Mouse (Mus musculus): ENCODE results near the gene Opcml. TPM values are rescaled to one million over a fixed set of nuclear protein-coding genes. Genes with fewer than 3 reads are reported as not detected.

Gene Opcml
- polyA plus RNA-seq, 1 experiment from 2014 or later: 4.1 TPM

DNA sequence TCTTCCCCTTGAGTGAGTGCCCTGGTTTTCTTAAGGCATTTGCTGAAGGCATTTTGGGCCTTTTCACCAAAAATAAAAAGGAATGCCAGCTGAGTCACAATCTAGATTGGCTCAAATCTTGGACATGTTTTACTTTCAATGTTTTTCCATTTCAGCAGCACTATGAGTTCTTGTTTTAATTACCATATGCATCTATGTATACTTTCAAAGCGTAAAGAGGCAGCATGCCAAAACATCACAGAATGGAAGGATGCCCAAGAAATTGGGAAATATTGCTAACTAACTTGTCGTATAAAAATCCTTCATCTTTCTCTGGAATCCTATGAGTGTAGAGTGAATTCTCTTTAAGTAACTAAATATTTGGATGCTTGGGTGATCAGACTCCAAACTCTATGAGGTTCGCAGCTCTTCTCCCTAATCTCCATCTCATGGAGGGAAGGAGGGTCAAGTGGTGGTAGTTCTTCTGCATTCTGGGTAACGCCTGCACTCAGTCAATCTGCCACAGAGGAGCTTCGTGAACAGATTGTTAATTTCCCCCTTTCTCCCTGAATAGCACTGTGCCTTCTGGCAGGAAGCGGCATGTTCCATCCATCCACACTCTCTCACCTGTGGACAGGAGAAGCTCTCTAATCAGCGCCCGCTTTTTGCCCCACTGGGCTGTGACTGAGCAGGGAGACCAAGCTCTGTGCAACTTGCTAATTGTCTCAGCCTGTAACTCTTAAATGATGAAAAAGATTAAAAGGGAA is 435.4 kb downstream of the Opcml start:
- Histone ChIP-seq H3K27me3 (replicated peaks) (no peaks in the 10 kb centered on the region), H3K36me3 (no peaks in the 10 kb centered on the region), H3K4me1 (no peaks in the 10 kb centered on the region), H3K4me2 (no peak overlapping the region), H3K4me3 (replicated peaks) (no peak overlapping the region), H3K27ac (no peak overlapping the region), H3K9me3 (no peaks in the 10 kb centered on the region), H3K9ac (no peak overlapping the region)
- ATAC-seq (ENCODE audit: insufficient read depth, low FRiP score, low read depth): no peak
- WGBS: 73% methylated on average over 8 of the region's 8 CpGs

DNA sequence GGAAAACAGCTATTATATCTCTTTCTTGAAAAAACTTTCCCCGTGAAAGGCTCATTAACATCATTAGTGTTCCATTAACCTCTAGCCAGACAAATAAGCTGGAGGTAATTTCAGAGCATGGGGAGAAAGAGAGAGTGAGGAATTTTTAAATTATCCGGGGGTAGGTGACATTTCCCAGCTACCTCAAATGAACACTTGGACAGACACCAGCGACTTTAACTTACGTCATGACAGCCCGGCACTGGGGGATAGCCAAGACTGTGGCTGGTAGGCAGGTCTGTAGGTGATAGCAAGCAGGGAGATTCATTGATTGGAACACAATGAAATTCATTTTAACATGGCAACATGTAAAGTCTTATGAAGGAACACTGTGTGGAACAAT is 436.0 kb downstream of the Opcml start:
- Histone ChIP-seq H3K4me1 (no peaks in the 10 kb centered on the region), H3K36me3 (no peaks in the 10 kb centered on the region), H3K4me3 (replicated peaks) (no peak overlapping the region), H3K9me3 (no peaks in the 10 kb centered on the region), H3K9ac (no peak overlapping the region), H3K27ac (no peak overlapping the region), H3K4me2 (no peak overlapping the region), H3K27me3 (replicated peaks) (no peaks in the 10 kb centered on the region)
- WGBS: 71% methylated on average over 5 of the region's 5 CpGs
- no peak for ATAC-seq (ENCODE audit: insufficient read depth, low FRiP score, low read depth)

DNA sequence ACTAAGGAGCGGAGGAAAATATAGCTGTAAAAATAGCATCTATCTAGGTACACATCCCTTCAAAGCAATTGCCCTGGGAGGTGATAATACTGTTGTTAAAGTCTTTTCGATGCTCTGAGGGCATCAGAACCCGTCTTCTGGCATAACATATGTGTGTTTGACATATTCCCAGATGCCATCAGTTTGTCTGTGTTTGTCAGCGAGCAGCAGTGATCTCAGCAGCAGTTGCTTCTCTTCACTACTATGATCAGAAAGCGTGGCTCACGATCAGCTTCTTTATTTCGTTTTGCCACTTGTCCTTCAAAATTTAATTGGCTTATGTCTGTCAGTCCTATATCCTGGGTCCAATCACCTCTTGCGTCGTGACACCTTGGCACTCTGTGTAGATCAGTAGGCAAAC is 447.9 kb downstream of the Opcml start:
- H3K9me3 ChIP-seq: no peaks in the 10 kb centered on the region
- H3K27me3 ChIP-seq (replicated peaks): no peaks in the 10 kb centered on the region
- H3K4me1 ChIP-seq: no peaks in the 10 kb centered on the region
- no peaks in the 10 kb centered on the region for H3K36me3 ChIP-seq
- no peak overlapping the region for H3K9ac ChIP-seq
- no peak overlapping the region for H3K4me2 ChIP-seq
- 86% methylated on average over 9 of the region's 9 CpGs for WGBS
- no peak overlapping the region for H3K27ac ChIP-seq
- no peak for ATAC-seq (ENCODE audit: insufficient read depth, low FRiP score, low read depth)
- H3K4me3 ChIP-seq (replicated peaks): no peak overlapping the region

DNA sequence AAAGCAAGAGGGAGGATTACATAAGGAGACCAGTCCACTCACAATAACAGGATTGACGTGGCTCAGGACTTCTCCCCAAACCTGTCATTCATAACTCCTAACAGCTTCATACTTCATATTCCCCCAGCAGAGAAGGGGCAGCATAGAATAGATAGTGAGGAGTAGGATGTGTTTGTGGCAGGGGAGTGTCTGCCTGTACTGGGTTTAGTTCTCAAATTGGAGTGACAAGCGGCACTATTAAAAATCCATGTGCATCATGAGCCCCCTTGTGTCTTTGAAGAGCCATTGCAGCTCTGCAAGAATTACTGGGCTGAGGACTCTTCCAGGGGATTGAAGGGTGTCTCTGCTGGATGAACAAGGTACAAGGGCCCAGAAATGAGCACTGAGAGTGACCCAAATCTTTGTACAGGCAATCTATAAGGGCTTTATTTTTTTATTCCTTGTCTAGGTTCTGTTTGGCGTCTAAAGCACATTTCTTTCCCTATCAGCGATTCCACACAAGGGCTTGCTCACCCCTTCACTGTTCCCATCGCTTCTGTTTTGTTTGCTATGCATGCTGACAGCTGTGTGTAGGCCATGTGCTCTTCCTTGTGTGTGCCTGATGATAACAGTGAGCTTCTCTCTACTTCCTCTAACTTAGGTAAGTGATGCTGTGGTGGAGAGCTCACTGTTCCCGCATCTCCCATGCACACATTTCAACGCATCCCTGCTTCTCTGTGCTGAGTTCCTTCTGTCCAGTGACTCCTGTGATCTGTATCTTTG is 457.3 kb downstream of the Opcml start:
- Histone ChIP-seq H3K27ac (no peak overlapping the region), H3K4me3 (replicated peaks) (no peak overlapping the region), H3K4me1 (no peaks in the 10 kb centered on the region), H3K4me2 (no peak overlapping the region), H3K9me3 (no peaks in the 10 kb centered on the region), H3K36me3 (no peaks in the 10 kb centered on the region), H3K9ac (no peak overlapping the region), H3K27me3 (replicated peaks) (no peaks in the 10 kb centered on the region)
- ATAC-seq (ENCODE audit: insufficient read depth, low FRiP score, low read depth): no peak
- WGBS: 65% methylated on average over 7 of the region's 7 CpGs

DNA sequence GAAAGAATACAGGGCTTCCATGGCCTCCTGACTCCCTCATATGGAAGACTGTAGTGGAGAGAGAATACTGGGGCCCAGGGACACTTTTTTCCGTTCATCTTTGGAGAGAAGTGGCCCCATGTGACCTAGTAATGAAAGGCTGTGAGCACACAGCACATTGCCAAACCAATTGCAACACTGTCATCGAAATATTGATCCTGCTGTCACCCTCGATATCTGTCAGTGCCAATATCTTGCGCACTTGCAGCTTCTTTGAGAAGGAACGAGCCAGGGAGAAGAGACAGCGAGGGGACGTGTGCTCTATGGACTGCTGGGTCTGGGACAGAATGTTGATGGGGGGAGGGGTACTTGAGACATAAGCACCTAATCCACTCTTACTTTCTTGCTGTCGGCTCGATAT is 460.8 kb downstream of the Opcml start:
- Histone ChIP-seq H3K4me2 (no peak overlapping the region), H3K9me3 (no peaks in the 10 kb centered on the region), H3K36me3 (no peaks in the 10 kb centered on the region), H3K4me1 (no peaks in the 10 kb centered on the region), H3K4me3 (replicated peaks) (no peak overlapping the region), H3K27me3 (replicated peaks) (no peaks in the 10 kb centered on the region), H3K9ac (no peak overlapping the region), H3K27ac (no peak overlapping the region)
- WGBS: 83% methylated on average over 9 of the region's 9 CpGs
- no peak for ATAC-seq (ENCODE audit: insufficient read depth, low FRiP score, low read depth)

DNA sequence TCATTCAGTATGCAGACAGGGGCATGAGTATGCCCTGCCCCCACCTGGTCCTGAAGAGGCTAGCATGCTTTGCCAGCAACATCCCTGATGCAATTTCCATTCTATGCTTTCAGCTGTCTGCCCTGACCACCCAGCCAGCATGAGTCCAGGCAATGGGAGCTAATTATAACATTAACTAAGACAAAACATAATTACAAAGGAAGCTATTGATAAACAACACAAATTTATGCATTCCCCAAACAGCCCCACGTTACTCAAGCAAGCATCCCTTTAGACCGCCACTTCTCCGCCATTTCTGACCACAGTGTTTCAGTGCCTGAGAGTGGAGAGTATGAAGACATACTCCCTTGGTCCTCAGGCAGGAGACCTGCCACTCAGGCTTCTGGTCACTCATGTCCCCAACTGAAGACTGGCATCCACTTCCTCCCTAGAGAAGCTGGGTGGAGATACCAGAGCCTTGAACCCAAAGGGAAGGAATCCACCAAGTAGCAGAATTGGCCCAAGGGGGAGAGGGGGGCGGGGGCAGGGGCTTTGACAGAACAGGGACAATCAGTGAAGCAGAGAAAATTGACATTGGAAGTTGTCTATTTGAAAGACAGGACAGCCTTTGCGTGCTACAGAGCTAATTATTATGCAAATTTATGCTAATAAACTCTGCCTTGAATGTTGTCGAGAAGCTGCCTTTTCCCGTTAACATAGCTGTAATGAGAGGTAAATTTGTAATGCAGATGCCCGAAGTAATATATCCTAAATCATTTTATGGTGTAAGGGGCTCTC is 464.7 kb downstream of the Opcml start:
- H3K4me2 ChIP-seq: no peak overlapping the region
- no peak for ATAC-seq (ENCODE audit: insufficient read depth, low FRiP score, low read depth)
- no peak overlapping the region for H3K4me3 ChIP-seq (replicated peaks)
- no peaks in the 10 kb centered on the region for H3K9me3 ChIP-seq
- H3K4me1 ChIP-seq: no peaks in the 10 kb centered on the region
- no peaks in the 10 kb centered on the region for H3K27me3 ChIP-seq (replicated peaks)
- no peaks in the 10 kb centered on the region for H3K36me3 ChIP-seq
- H3K27ac ChIP-seq: no peak overlapping the region
- no peak overlapping the region for H3K9ac ChIP-seq
- 81% methylated on average over 8 of the region's 8 CpGs for WGBS

DNA sequence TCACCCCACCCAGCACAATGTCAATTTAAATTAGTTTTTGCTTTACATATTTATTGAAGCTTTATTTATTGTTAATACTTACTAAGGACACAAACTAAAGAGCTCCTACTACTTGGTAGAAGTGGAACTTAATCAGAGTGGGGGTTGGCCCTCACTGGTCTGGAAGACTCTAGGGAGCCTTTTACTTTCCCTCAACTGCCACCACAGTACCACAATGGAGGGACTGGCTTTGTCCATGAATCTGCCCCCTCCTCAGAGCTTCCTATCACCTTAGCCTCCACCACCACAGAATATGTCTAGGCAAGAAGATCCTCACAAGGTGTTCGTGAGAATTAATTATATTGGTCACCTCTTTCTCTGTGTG is 465.3 kb downstream of the Opcml start:
- no peak overlapping the region for H3K4me3 ChIP-seq (replicated peaks)
- ATAC-seq (ENCODE audit: insufficient read depth, low FRiP score, low read depth): no peak
- no peak overlapping the region for H3K27ac ChIP-seq
- H3K27me3 ChIP-seq (replicated peaks): no peaks in the 10 kb centered on the region
- no peak overlapping the region for H3K9ac ChIP-seq
- no peak overlapping the region for H3K4me2 ChIP-seq
- 96% methylated on average over 1 of the region's 1 CpGs for WGBS
- H3K9me3 ChIP-seq: no peaks in the 10 kb centered on the region
- H3K36me3 ChIP-seq: no peaks in the 10 kb centered on the region
- no peaks in the 10 kb centered on the region for H3K4me1 ChIP-seq

DNA sequence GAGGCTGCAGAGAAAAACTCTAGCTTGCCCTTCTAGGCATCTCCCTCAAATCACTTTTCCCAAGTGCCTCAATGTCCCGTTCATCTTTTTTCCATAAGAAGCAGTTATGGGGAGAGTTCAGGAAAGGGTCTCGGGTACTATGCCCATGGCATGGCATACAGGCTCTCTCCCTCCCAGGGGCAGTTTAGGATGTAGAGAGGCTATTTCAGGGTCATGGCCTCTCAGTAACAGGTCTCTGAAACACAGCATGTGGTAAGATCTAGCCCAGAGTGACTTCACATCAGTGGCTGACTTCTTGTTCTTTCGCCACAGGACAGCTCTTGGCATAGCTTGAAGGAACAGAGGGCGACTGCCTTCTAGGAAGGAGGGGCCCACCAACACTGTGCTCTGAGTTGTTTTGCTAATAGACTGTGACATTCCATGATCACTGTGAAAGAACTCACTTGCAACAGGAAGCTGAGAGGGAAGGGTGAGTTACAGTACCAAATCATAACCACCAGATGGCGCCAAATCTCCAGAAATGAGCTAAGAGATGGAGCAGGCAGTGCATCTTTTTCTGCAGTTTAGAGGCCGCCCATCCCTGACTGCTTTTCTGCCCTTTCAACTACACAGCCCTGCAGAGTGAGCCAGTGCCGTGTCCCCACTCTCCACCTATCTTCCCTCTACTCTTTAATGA is 470.6 kb downstream of the Opcml start:
- no peak overlapping the region for H3K27ac ChIP-seq
- no peak overlapping the region for H3K4me3 ChIP-seq (replicated peaks)
- H3K9ac ChIP-seq: no peak overlapping the region
- no peak; the same call in 1 of the 2 replicates for ATAC-seq (ENCODE audit: insufficient read depth, low FRiP score, low read depth)
- no peaks in the 10 kb centered on the region for H3K27me3 ChIP-seq (replicated peaks)
- WGBS: 26% methylated on average over 7 of the region's 7 CpGs
- no peaks in the 10 kb centered on the region for H3K4me1 ChIP-seq
- H3K9me3 ChIP-seq: no peaks in the 10 kb centered on the region
- H3K36me3 ChIP-seq: no peaks in the 10 kb centered on the region
- no peak overlapping the region for H3K4me2 ChIP-seq

DNA sequence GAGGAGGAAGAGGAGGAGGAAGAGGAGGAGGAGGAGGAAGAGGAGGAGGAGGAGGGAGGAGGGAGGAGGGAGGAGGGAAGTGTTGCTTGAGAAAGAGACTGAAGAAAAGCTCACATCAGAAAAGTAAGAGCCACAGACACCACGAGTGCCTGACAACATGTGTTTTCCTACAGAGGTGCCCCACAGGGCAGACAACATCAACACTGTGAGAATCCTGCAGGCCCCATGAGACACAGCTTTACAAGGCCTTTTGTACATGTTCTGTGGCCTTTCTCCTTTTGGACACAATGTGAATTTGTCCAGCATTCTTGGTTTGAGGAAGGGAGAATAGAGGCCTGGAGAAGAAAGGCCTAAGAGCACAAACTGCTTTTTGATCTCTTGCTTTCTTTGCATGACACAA is 471.4 kb downstream of the Opcml start:
- H3K27me3 ChIP-seq (replicated peaks): no peaks in the 10 kb centered on the region
- no peaks in the 10 kb centered on the region for H3K36me3 ChIP-seq
- no peaks in the 10 kb centered on the region for H3K9me3 ChIP-seq
- H3K9ac ChIP-seq: no peak overlapping the region
- H3K4me3 ChIP-seq (replicated peaks): no peak overlapping the region
- 69% methylated on average over 1 of the region's 1 CpGs for WGBS
- no peaks in the 10 kb centered on the region for H3K4me1 ChIP-seq
- no peak for ATAC-seq (ENCODE audit: insufficient read depth, low FRiP score, low read depth)
- no peak overlapping the region for H3K27ac ChIP-seq
- no peak overlapping the region for H3K4me2 ChIP-seq

DNA sequence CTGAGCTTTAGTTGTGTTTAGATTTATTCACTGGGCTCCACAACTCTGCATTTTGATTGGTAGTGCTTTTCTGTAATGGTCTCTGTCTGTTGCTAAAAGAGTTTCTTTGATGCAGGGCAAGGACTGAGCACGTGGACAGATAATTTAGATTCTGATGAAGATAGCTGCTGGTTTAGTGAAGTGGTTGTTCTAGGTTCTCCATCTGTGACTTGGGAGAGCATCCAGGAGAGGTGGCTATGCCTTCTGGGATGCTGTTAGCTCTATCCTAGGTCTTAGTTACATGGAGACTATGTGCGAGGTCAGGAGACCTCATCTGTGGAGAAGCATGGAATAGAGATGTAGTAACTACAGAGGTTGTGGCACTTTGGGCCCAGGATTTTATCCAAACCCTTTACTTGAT is 472.3 kb downstream of the Opcml start:
- ATAC-seq (ENCODE audit: insufficient read depth, low FRiP score, low read depth): no peak
- H3K4me3 ChIP-seq (replicated peaks): no peak overlapping the region
- no peaks in the 10 kb centered on the region for H3K4me1 ChIP-seq
- 70% methylated on average over 2 of the region's 2 CpGs for WGBS
- H3K27ac ChIP-seq: no peak overlapping the region
- no peak overlapping the region for H3K9ac ChIP-seq
- H3K4me2 ChIP-seq: no peak overlapping the region
- no peaks in the 10 kb centered on the region for H3K9me3 ChIP-seq
- no peaks in the 10 kb centered on the region for H3K27me3 ChIP-seq (replicated peaks)
- H3K36me3 ChIP-seq: no peaks in the 10 kb centered on the region

DNA sequence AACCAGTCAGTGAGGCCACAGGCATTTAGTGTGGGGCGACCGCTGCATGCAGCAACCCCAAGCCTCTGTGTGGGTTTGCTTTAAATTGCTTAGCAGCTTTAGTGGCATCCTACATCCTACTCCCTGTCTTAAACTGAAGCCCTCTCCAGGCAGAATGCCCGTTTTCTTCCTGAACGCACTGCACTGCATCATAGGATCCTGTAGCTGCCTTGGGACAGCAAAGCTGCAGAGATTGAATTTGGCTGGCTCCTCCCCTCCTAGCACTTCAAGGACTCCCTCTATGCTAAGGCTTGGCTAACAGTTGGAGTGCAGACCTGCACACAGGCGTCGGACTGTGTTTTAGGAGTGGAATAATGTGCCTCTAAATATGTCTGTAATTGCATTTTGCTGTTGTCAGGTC is 474.2 kb downstream of the Opcml start:
- Histone ChIP-seq H3K4me3 (replicated peaks) (no peak overlapping the region), H3K27ac (no peak overlapping the region), H3K36me3 (no peaks in the 10 kb centered on the region), H3K4me1 (no peaks in the 10 kb centered on the region), H3K9ac (no peak overlapping the region), H3K9me3 (no peaks in the 10 kb centered on the region), H3K27me3 (replicated peaks) (no peaks in the 10 kb centered on the region), H3K4me2 (no peak overlapping the region)
- ATAC-seq (ENCODE audit: insufficient read depth, low FRiP score, low read depth): no peak
- WGBS: 57% methylated on average over 6 of the region's 6 CpGs

DNA sequence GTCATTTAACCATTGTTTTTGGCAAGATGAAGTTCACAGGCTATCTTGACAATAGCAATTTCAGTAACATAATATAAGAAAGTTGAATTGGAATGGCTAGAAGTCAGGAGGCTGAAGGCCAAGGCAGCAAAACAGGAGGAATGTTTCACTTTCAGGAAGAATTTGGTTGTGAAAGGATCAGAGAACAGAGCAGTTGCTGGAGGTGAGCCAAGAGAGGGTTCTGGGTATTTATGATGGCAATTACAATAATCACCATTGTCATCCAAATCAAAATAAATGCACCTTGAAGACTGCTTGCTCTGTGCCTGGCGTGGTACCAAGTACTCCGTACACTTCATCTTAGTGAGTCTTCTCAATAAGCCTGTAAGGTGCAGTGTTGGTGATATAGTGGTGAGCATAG is 483.2 kb downstream of the Opcml start:
- no peaks in the 10 kb centered on the region for H3K27me3 ChIP-seq (replicated peaks)
- H3K4me1 ChIP-seq: no peaks in the 10 kb centered on the region
- ATAC-seq (ENCODE audit: insufficient read depth, low FRiP score, low read depth): no peak
- no peak overlapping the region for H3K9ac ChIP-seq
- no peak overlapping the region for H3K4me2 ChIP-seq
- H3K9me3 ChIP-seq: no peaks in the 10 kb centered on the region
- no peak overlapping the region for H3K27ac ChIP-seq
- no peak overlapping the region for H3K4me3 ChIP-seq (replicated peaks)
- H3K36me3 ChIP-seq: no peaks in the 10 kb centered on the region
- 75% methylated on average over 2 of the region's 2 CpGs for WGBS

All from stomach, embryonic 15.5 days (tissue).